Mouse (Mus musculus): ENCODE data around the gene Tshb. TPM values are rescaled to one million over a fixed set of nuclear protein-coding genes. Genes with fewer than 3 reads are reported as not detected.

Gene Tshb
- not detected for total RNA-seq (2018; cell fraction: chromatin; rRNA removed)
- not detected for total RNA-seq (2018; cell fraction: cytosol; rRNA removed)
- not detected for total RNA-seq (2018; cell fraction: nucleus; rRNA removed)
- polyA plus RNA-seq (2018), result not detected in 3 replicates

GRCm38 (mm10) chr3:102782618-102783017 is at the start of gene Tshb:
Gene Tshb (minus strand): TSS chr3:102782718.
- Histone ChIP-seq H3K27ac (no peak within 1 kb of the TSS), H3K79me2 (ENCODE audit: inconsistent target) (no peaks in the 10 kb centered on the region), H3K36me3 (ENCODE audit: inconsistent target) (no peaks in the 10 kb centered on the region), H3K4me3 (ENCODE audit: inconsistent target) (no peak within 1 kb of the TSS)
- 85% methylated on average over 2 of the region's 2 CpGs for WGBS (ENCODE audit: missing documents)

DNA sequence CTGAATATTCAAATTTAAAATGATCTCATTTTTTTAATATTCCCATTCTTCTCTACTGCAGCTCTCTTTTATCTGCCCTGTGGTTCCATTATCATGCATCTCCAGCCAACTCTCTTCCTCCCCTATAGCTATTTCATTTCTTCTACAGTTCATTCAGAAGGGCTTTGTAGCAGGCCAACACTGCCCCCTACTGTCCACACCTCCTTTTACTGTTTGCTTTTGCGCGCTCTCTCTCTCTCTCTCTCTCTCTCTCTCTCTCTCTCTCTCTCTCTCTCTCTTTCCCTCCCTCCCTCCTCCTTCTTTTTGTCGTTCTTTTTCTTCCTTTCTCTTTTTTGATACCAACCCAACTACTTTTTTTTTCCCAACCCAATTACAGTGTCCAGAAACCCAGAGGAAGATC is 21.4 kb upstream of the Tshb start:
- Histone ChIP-seq H3K79me2 (ENCODE audit: inconsistent target) (no peaks in the 10 kb centered on the region), H3K27ac (no peak overlapping the region), H3K4me3 (ENCODE audit: inconsistent target) (no peak overlapping the region), H3K36me3 (ENCODE audit: inconsistent target) (no peaks in the 10 kb centered on the region)
- 5% methylated on average over 3 of the region's 3 CpGs for whole genome bisulfite sequencing (ENCODE audit: missing documents)

GRCm38 (mm10) chr3:102787369-102787768 is 4.9 kb upstream of the Tshb start:
- 11% methylated on average over 4 of the region's 4 CpGs for WGBS (ENCODE audit: missing documents)
- H3K36me3 ChIP-seq (ENCODE audit: inconsistent target), result no peaks in the 10 kb centered on the region
- no peak overlapping the region for H3K27ac ChIP-seq
- no peak overlapping the region for H3K4me3 ChIP-seq (ENCODE audit: inconsistent target)
- H3K79me2 ChIP-seq (ENCODE audit: inconsistent target), result no peaks in the 10 kb centered on the region

DNA sequence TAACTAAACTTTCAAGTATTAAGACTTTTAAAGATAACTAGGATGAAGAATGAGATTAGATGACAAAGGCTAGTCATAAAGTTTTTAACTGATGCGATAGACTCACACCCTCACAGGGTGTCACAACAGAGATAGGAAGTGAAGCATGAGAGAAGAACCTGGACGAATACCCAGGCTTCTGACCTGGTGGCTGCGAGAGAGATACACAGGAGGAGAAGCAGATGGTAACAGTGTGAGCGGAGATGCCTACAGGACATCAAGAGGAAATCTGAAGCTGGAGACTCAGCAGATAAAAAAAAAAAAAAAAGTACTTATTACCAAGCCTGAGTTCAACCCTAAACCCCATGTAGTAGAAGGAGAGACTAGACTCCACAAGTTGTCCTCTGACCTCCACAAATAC is 9.5 kb downstream of the Tshb start:
- H3K36me3 ChIP-seq (ENCODE audit: inconsistent target), result no peaks in the 10 kb centered on the region
- H3K4me3 ChIP-seq (ENCODE audit: inconsistent target), result no peak overlapping the region
- no peak overlapping the region for H3K27ac ChIP-seq
- WGBS (ENCODE audit: missing documents), result 90% methylated on average over 4 of the region's 4 CpGs
- no peaks in the 10 kb centered on the region for H3K79me2 ChIP-seq (ENCODE audit: inconsistent target)

DNA sequence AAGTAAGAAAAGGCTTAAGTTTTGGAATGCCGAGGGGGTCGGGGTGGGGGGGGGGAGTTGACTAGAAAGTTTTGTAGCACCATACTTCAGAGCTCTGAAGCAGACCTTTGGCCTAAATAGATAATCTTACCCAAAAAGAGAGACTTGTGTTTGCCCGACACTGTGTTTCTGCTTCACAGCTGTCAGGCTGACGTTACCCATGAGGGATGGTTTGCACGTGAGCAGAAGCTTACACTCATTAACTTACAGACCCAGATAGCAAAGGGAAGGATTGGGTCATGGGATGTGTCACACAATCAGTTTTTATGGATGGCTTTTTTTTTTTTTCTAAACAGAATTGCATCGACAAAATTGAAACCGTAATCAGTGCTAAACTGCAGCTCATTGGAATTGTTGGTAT is 17.7 kb downstream of the Tshb start:
- no peak overlapping the region for H3K4me3 ChIP-seq (ENCODE audit: inconsistent target)
- H3K36me3 ChIP-seq (ENCODE audit: inconsistent target), result no peaks in the 10 kb centered on the region
- WGBS (ENCODE audit: missing documents), result 93% methylated on average over 7 of the region's 7 CpGs
- no peak overlapping the region for H3K27ac ChIP-seq
- no peaks in the 10 kb centered on the region for H3K79me2 ChIP-seq (ENCODE audit: inconsistent target)

DNA sequence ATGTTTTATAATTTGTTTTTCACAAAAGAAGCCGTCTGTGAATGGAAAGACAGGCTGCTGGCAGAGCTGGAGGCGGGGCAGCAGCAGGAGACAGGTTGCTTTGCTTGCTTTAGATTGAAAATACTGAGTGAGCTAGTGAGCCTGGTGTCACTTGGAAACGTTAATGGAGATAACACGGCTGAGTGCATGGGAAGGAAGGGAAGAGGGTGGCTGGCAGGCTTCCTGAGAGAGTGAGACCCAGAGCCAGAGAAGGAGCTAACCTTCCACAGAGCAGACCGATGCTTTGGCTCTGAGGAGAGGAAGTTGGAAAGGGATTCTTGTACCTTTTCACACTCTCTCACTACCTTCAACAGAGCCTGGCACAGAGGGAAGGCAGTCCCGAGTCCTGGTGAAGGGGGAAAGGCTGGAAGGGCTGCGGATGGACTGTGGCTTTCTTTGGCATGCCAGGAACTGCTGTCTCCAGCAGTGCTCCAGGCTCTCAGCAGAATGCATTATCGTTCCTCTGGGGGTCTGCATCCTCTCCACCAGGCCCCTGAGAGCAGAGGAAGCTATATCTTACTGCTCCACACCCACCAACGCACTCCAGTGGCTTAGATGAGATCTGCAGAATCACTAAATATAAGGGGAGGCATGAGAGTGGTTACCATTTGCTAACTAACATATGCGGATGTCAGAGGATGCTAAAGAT is 18.7 kb downstream of the Tshb start:
- Histone ChIP-seq H3K27ac (no peak overlapping the region), H3K79me2 (ENCODE audit: inconsistent target) (no peaks in the 10 kb centered on the region), H3K4me3 (ENCODE audit: inconsistent target) (no peak overlapping the region), H3K36me3 (ENCODE audit: inconsistent target) (no peaks in the 10 kb centered on the region)
- 82% methylated on average over 10 of the region's 10 CpGs for WGBS (ENCODE audit: missing documents)

DNA sequence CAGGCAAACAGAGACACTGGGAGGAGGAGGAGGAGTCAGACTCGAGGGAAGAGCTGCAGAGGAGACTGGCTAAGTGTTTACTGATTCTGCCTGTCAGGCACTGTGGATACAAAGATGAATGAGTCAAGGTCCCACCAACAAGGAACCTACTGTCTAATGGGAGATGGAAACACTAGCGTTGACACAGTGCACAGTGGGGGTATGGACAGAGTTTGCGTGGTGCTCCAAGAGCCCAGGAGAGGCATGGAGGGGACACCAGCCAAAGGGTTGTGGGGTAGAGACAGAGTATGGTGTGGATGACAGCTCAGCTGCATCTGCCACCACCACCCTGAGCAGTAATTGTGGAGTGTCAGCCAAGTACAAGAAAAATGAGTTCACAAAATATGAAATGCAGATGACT is 20.1 kb downstream of the Tshb start:
- no peak overlapping the region for H3K27ac ChIP-seq

DNA sequence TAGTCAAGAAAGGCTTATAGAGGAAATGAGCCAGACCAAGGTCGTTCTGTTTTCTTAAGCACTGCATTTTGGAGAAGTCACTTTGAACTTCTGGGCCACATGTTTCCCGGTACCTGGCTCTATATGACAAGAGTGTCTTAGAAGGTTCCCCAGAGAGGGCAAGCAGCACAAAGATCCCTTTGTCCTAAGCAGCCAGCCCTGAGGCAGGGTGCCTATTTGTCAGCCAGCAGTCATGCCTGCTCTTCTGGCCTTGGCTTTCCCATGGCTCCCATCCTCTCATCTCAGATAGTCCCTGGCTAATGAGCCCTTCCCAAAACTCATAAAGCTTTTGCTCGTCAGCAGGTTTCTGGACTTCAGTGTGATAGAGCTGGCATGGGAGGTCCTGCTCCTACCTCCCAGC is 22.3 kb downstream of the Tshb start:
- 71% methylated on average over 3 of the region's 3 CpGs for WGBS (ENCODE audit: missing documents)
- no peaks in the 10 kb centered on the region for H3K36me3 ChIP-seq (ENCODE audit: inconsistent target)
- H3K4me3 ChIP-seq (ENCODE audit: inconsistent target), result no peak overlapping the region
- H3K27ac ChIP-seq, result no peak overlapping the region
- no peaks in the 10 kb centered on the region for H3K79me2 ChIP-seq (ENCODE audit: inconsistent target)

More for the DNA sequence above, 20.1 kb downstream of the Tshb start:
- Histone ChIP-seq H3K79me2 (ENCODE audit: inconsistent target) (no peaks in the 10 kb centered on the region), H3K4me3 (ENCODE audit: inconsistent target) (no peak overlapping the region), H3K36me3 (ENCODE audit: inconsistent target) (no peaks in the 10 kb centered on the region)
- WGBS (ENCODE audit: missing documents), result 84% methylated on average over 3 of the region's 3 CpGs

GRCm38 (mm10) chr3:102757019-102757418 is 25.5 kb downstream of the Tshb start:
- WGBS (ENCODE audit: missing documents), result 94% methylated on average over 6 of the region's 6 CpGs
- H3K4me3 ChIP-seq (ENCODE audit: inconsistent target), result no peak overlapping the region
- H3K36me3 ChIP-seq (ENCODE audit: inconsistent target), result no peaks in the 10 kb centered on the region
- no peak overlapping the region for H3K27ac ChIP-seq
- no peaks in the 10 kb centered on the region for H3K79me2 ChIP-seq (ENCODE audit: inconsistent target)

DNA sequence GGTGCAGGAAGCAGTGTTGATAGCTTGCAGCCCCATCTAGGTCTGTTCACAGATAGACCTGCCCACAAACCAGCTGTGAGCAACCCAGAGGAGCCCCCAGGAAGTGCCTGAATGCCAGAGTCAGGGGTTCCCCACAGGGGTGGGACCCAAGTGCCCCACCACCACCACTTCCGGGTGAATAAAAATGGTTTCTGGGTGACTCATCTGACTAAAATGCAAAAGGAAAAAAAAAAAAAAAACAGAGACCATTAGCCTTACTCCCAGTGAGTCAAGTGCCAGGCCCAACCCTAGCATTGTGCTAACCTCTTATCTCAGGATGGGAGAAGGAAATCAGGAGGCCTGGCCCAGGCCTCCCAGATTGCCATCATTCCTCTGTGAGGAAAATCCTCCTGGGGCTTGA is 26.7 kb downstream of the Tshb start:
- Histone ChIP-seq H3K4me3 (ENCODE audit: inconsistent target) (no peak overlapping the region), H3K36me3 (ENCODE audit: inconsistent target) (no peaks in the 10 kb centered on the region)
- WGBS (ENCODE audit: missing documents), result 17% methylated on average over 1 of the region's 1 CpGs

GRCm38 (mm10) chr3:102752457-102752856 is 30.1 kb downstream of the Tshb start:
- 87% methylated on average over 5 of the region's 5 CpGs for WGBS (ENCODE audit: missing documents)
- H3K79me2 ChIP-seq (ENCODE audit: inconsistent target), result no peaks in the 10 kb centered on the region
- no peaks in the 10 kb centered on the region for H3K36me3 ChIP-seq (ENCODE audit: inconsistent target)
- no peak overlapping the region for H3K4me3 ChIP-seq (ENCODE audit: inconsistent target)
- H3K27ac ChIP-seq, result no peak overlapping the region

More for the DNA sequence above, 26.7 kb downstream of the Tshb start:
- H3K79me2 ChIP-seq (ENCODE audit: inconsistent target), result no peaks in the 10 kb centered on the region
- H3K27ac ChIP-seq, result no peak overlapping the region

GRCm38 (mm10) chr3:102752053-102752452 is 30.5 kb downstream of the Tshb start:
- H3K36me3 ChIP-seq (ENCODE audit: inconsistent target), result no peaks in the 10 kb centered on the region
- no peaks in the 10 kb centered on the region for H3K79me2 ChIP-seq (ENCODE audit: inconsistent target)
- no peak overlapping the region for H3K27ac ChIP-seq
- H3K4me3 ChIP-seq (ENCODE audit: inconsistent target), result no peak overlapping the region
- 93% methylated on average over 4 of the region's 4 CpGs for WGBS (ENCODE audit: missing documents)

GRCm38 (mm10) chr3:102751536-102751935 is 31.0 kb downstream of the Tshb start:
- 88% methylated on average over 3 of the region's 3 CpGs for WGBS (ENCODE audit: missing documents)

GRCm38 (mm10) chr3:102751136-102751535 is 31.4 kb downstream of the Tshb start:
- 100% methylated on average over 5 of the region's 5 CpGs for WGBS (ENCODE audit: missing documents)
- Histone ChIP-seq H3K79me2 (ENCODE audit: inconsistent target) (no peaks in the 10 kb centered on the region), H3K36me3 (ENCODE audit: inconsistent target) (no peaks in the 10 kb centered on the region), H3K4me3 (ENCODE audit: inconsistent target) (no peak overlapping the region), H3K27ac (no peak overlapping the region)

More at GRCm38 (mm10) chr3:102751536-102751935, 31.0 kb downstream of the Tshb start:
- Histone ChIP-seq H3K27ac (no peak overlapping the region), H3K4me3 (ENCODE audit: inconsistent target) (no peak overlapping the region), H3K36me3 (ENCODE audit: inconsistent target) (no peaks in the 10 kb centered on the region), H3K79me2 (ENCODE audit: inconsistent target) (no peaks in the 10 kb centered on the region)

- H3K27ac ChIP-seq, result no peak overlapping the region
- WGBS (ENCODE audit: missing documents), result 69% methylated on average over 5 of the region's 5 CpGs
- no peaks in the 10 kb centered on the region for H3K79me2 ChIP-seq (ENCODE audit: inconsistent target)
- H3K36me3 ChIP-seq (ENCODE audit: inconsistent target), result no peaks in the 10 kb centered on the region
- no peak overlapping the region for H3K4me3 ChIP-seq (ENCODE audit: inconsistent target)
These were observed 33.8 kb downstream of the Tshb start for GRCm38 (mm10) chr3:102748686-102749085.

DNA sequence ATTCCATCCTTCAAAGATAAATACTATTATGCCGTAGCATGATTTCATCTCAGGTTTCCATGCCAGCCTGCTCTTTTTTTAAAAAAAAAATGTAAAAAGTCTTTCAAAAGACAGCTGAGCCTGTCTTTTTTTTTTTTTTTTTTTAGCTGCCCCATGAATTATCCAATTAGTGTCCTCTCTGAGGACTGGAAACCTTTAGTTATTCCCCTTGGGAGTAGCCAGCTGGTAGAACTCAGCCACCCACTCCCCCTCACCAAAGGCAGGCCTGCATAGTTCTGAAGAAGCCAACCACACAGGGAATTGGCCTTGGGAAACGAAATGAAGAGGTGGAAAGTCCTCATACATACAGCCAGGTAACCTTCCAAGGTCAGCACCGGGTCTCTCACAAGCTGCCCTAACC is 34.5 kb downstream of the Tshb start:
- H3K36me3 ChIP-seq (ENCODE audit: inconsistent target), result no peaks in the 10 kb centered on the region
- no peak overlapping the region for H3K4me3 ChIP-seq (ENCODE audit: inconsistent target)
- 83% methylated on average over 3 of the region's 3 CpGs for WGBS (ENCODE audit: missing documents)
- H3K79me2 ChIP-seq (ENCODE audit: inconsistent target), result no peaks in the 10 kb centered on the region
- H3K27ac ChIP-seq, result no peak overlapping the region

All from macrophage (primary cell).